Mouse (Mus musculus) layer of hippocampus, adult 8-10 months (tissue): ENCODE data around the gene Gm9045. TPM values are rescaled to one million over a fixed set of nuclear protein-coding genes. Genes with fewer than 3 reads are reported as not detected.
"Not testable (repeated sequence)": the region's sequence is repeated elsewhere in the genome, so short reads cannot be mapped to it uniquely, and the experiment has no call there.

ENCODE experiments used
- DNase-seq, 2 experiments: peaks; one replicate each; pipeline ENCODE4 v3.0.0; 2022; ENCODE audit warnings: low spot score in 2 of 2
- total RNA-seq, 4 experiments: library from RNA; stranded (reverse); gene quantifications; 2 replicates each; pipeline ENCODE4 v1.2.4; 2022

The Gm9045 gene
- total RNA-seq: not detected

DNA sequence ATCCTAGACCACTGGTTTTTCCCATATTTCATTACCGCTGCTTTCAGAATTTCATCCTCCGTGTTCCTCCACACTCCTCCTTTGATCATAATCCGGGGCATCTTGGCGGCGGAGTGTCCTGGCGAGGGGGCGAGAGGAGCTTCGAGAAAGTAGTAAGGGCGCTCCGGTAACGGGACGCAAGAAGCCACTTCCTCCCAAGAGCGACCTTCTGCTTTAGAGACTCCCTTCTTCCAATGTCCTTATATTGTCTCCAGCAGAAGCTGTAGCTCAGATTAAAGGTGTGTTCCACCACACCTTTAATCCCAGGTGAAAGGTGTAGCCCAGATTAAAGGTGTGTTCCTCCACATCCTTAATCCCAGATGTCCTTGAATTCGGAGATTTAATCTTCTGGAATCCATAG lies at the start of gene Gm9045:
Gene Gm9045 (minus strand): TSS at position 101 of the 400 bp plus-strand sequence.
- not testable (repeated sequence) for DNase-seq

DNA sequence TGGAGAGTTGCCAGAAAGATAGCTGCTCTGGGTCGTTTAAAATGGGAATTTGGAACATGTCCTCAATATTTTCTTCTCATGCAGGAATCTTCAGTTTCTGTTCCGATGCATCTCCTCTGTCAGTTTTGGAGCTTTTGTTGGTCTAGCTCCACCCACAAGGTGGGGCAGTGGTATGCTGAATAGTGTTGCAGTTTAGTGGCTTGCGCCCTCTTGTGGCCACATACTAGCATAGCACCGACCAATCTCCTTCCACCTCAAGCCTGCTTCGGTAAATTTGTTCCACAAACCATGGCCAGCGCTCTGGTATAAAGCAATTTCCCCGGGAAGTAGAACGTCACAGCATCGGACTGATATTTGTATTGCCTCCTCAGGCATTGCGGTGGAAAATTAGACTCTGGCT lies 32.8 kb upstream of the Gm9045 start:
- peak; percentile 71 to 85 for DNase-seq

DNA sequence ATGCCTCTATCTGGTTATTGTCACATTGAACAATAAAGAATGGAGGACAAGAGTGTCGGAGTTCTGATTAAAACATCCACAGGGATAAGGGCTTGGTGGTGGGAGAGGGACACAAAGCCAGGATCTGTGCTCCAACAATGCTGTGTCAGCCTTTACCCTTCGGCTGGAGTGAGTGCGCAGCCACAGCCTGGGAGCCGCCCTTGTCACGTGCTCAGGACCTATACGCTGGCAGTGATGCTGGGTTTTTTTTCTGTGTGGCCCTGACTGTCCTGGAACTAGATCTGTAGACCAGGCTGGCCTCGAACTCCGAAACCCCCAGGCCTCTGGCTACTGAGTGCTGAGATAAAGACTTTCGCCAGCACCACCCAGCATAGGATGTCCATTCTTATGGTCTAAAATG lies 31.9 kb upstream of the Gm9045 start:
- DNase-seq: no peak

DNA sequence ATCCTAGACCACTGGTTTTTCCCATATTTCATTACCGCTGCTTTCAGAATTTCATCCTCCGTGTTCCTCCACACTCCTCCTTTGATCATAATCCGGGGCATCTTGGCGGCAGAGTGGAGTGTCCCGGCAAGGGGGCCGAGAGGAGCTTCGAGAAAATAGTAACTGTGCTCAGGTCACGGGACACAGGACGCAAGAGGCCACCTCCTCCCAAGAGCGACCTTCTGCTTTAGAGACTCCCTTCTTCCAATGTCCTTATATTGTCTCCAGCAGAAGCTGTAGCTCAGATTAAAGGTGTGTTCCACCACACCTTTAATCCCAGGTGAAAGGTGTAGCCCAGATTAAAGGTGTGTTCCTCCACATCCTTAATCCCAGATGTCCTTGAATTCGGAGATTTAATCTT lies 16.4 kb upstream of the Gm9045 start, which contains the start of gene Gm9049:
Gene Gm9049 (minus strand): TSS at position 101 of the 400 bp plus-strand sequence.
- DNase-seq: not testable (repeated sequence)

DNA sequence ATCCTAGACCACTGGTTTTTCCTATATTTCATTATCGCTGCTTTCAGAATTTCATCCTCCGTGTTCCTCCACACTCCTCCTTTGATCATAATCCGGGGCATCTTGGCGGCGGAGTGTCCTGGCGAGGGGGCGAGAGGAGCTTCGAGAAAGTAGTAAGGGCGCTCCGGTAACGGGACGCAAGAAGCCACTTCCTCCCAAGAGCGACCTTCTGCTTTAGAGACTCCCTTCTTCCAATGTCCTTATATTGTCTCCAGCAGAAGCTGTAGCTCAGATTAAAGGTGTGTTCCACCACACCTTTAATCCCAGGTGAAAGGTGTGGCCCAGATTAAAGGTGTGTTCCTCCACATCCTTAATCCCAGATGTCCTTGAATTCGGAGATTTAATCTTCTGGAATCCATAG lies 10.9 kb upstream of the Gm9045 start, which contains the start of gene Gm9048:
Gene Gm9048 (minus strand): TSS at position 101 of the 400 bp plus-strand sequence.
- DNase-seq: not testable (repeated sequence)

DNA sequence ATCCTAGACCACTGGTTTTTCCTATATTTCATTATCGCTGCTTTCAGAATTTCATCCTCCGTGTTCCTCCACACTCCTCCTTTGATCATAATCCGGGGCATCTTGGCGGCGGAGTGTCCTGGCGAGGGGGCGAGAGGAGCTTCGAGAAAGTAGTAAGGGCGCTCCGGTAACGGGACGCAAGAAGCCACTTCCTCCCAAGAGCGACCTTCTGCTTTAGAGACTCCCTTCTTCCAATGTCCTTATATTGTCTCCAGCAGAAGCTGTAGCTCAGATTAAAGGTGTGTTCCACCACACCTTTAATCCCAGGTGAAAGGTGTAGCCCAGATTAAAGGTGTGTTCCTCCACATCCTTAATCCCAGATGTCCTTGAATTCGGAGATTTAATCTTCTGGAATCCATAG lies 5.5 kb upstream of the Gm9045 start, which contains the start of gene Gm9046:
Gene Gm9046 (minus strand): TSS at position 101 of the 400 bp plus-strand sequence.
- DNase-seq: not testable (repeated sequence)

DNA sequence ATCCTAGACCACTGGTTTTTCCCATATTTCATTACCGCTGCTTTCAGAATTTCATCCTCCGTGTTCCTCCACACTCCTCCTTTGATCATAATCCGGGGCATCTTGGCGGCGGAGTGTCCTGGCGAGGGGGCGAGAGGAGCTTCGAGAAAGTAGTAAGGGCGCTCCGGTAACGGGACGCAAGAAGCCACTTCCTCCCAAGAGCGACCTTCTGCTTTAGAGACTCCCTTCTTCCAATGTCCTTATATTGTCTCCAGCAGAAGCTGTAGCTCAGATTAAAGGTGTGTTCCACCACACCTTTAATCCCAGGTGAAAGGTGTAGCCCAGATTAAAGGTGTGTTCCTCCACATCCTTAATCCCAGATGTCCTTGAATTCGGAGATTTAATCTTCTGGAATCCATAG lies 5.3 kb downstream of the Gm9045 start, which contains the start of gene Gm9044:
Gene Gm9044 (minus strand): TSS at position 101 of the 400 bp plus-strand sequence.
- not testable (repeated sequence) for DNase-seq

DNA sequence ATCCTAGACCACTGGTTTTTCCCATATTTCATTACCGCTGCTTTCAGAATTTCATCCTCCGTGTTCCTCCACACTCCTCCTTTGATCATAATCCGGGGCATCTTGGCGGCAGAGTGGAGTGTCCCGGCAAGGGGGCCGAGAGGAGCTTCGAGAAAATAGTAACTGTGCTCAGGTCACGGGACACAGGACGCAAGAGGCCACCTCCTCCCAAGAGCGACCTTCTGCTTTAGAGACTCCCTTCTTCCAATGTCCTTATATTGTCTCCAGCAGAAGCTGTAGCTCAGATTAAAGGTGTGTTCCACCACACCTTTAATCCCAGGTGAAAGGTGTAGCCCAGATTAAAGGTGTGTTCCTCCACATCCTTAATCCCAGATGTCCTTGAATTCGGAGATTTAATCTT lies 10.8 kb downstream of the Gm9045 start, which contains the start of gene Gm9040:
Gene Gm9040 (minus strand): TSS at position 101 of the 400 bp plus-strand sequence.
- not testable (repeated sequence) for DNase-seq

DNA sequence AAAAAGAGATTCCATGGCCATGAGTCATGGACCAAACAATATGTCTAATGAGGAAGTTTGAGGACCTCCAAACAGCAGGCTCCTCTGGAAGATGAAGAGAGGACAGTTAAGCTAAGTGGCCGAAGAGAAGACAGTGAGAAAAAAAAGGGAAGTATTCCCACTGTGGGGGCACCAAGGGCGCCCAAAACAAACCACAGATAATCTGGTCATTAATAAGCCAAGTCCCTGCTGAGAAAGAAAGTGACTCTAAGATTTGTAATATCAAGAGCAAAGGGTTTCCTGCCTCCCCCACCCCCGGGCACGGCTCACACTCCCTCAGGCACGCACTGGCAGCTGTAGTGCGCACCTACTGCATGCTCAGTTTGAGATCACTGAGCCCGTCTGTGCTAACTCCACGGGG lies 18.6 kb downstream of the Gm9045 start:
- no peak for DNase-seq

DNA sequence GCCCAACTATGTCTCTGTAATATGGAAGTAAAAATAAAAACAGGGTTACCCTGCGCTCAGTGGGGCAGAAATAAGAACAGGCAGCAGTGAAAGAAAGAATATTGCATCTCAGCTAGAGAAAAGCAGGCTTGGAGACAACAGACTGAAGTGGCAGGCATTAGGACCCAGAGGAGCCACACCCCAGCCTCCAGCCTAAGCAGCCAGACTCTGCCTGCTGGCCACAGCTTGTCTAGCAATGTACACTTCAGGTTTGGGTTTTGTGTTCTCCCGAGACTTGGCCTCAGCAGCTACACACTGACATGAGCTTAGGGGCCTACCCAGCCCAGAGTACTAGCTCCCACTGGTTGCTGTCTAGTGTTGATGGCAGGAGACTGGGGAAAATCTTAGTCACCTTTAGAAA lies 35.5 kb downstream of the Gm9045 start:
- DNase-seq: not testable (repeated sequence)

DNA sequence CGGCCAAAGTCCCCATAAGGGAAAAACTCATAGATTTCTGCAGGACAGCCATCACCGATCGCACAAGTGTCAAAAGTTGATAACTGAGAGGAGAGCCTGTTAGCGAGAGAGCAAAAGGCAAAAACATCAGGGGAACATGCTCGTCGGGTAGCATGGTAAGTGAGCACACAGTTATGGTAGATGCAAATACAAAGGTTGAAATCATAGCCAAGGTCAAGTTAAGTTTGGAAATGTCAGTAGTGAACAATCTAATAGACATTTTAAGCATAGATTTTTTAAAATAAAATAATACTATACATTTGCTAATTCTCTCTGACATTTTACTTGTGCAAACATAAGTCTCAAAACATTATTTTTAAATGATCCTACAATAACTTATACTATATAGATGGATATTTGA lies 42.7 kb downstream of the Gm9045 start, which contains the start of gene Iltifb:
Gene Iltifb (minus strand): TSS at position 101 of the 400 bp plus-strand sequence.
- no peak for DNase-seq

Other genes with a start within 250 kb of the Gm9045 start
- 10 to 100 TPM in 3 of 4 experiments, 1 to 10 TPM in 1; 8.2 to 13.1 (median 10.8) TPM for gene Mdm1, start 196.0 kb downstream of the Gm9045 start, total RNA-seq
- gene Il22, start 132.9 kb downstream of the Gm9045 start, total RNA-seq: not detected
- gene Gm32717, start 97.1 kb downstream of the Gm9045 start, total RNA-seq: under 1 TPM; 0.66 to 0.94 (median 0.78) TPM
- under 1 TPM; 0.66 to 0.94 (median 0.78) TPM for gene Gm32802, start 79.1 kb downstream of the Gm9045 start, total RNA-seq
- gene Iltifb, start 42.8 kb downstream of the Gm9045 start, total RNA-seq: not detected
- gene Gm9040, start 10.9 kb downstream of the Gm9045 start, total RNA-seq: not detected
- not detected for gene Gm9044, start 5.4 kb downstream of the Gm9045 start, total RNA-seq
- gene Gm9046, start 5.4 kb upstream of the Gm9045 start, total RNA-seq: not detected
- gene Gm9048, start 10.8 kb upstream of the Gm9045 start, total RNA-seq: not detected
- gene Gm9049, start 16.3 kb upstream of the Gm9045 start, total RNA-seq: not detected
- not detected for gene Ifng, start 103.2 kb upstream of the Gm9045 start, total RNA-seq